Mouse (Mus musculus) thymus, adult 2 months (tissue): ENCODE results near the gene Gm13128. TPM values are rescaled to one million over a fixed set of nuclear protein-coding genes. Genes with fewer than 3 reads are reported as not detected.
"Not testable (repeated sequence)": the region's sequence is repeated elsewhere in the genome, so short reads cannot be mapped to it uniquely, and the experiment has no call there.

ENCODE experiments used
- DNase-seq: peaks from one replicate; pipeline ENCODE4 v3.0.0; 2021
- H3K27ac ChIP-seq: fragments of 200-500 bp; 2 replicates; pipeline ENCODE4 v1.5.1; 2012; ENCODE audit warnings: low read length, control low read depth; ENCODE audit not compliant: control insufficient read depth, insufficient read depth
- H3K27me3 ChIP-seq: fragments of 200-500 bp; 2 replicates; pipeline ENCODE4 v1.6.1; 2012; ENCODE audit warnings: mild to moderate bottlenecking, low read length, moderate library complexity, mixed read lengths; ENCODE audit not compliant: control insufficient read depth, insufficient read depth
- H3K36me3 ChIP-seq: fragments of 200-500 bp; 2 replicates; pipeline ENCODE4 v1.6.1; 2012; ENCODE audit warnings: mild to moderate bottlenecking, low read length, moderate library complexity; ENCODE audit not compliant: control insufficient read depth, insufficient read depth
- H3K4me1 ChIP-seq: fragments of 200-500 bp; replicated peaks from 2 replicates; pipeline ENCODE4 v1.6.1; 2012; ENCODE audit warnings: low read length; ENCODE audit not compliant: control insufficient read depth, insufficient read depth
- H3K4me3 ChIP-seq: fragments of 200-500 bp; 2 replicates; pipeline ENCODE4 v1.5.1; 2012; ENCODE audit warnings: mild to moderate bottlenecking, low read length, control low read depth, moderate library complexity; ENCODE audit not compliant: control insufficient read depth, insufficient read depth
- CTCF ChIP-seq: fragments of 200-500 bp; IDR thresholded peaks from 2 replicates; pipeline ENCODE4 v1.5.1; 2012; ENCODE audit warnings: mild to moderate bottlenecking, control low read depth, low read length, moderate library complexity, borderline replicate concordance; ENCODE audit not compliant: control insufficient read depth, poor library complexity, insufficient read depth; ENCODE audit errors: extremely low read depth
- POLR2A ChIP-seq: fragments of 200-500 bp; IDR thresholded peaks from 2 replicates; pipeline ENCODE4 v1.6.1; 2012; ENCODE audit warnings: mild to moderate bottlenecking, low read length, control low read depth, moderate library complexity; ENCODE audit not compliant: control insufficient read depth, poor library complexity, insufficient read depth; ENCODE audit errors: extremely low read depth
- WGBS: fragments of 180-500 bp; shearing (Covaris S2); methylation state at CpG from one replicate; pipeline ENCODE4 v1.1.7; 2018; 5-methylcytosine and 5-hydroxymethylcytosine counted together
- polyA plus RNA-seq: library from polyadenylated mRNA; depleted of rRNA; stranded (reverse); fragments of >200 nt; gene quantifications from 2 replicates; pipeline ENCODE4 v1.2.3, GENCODE M21; 2012; rRNA removed

Gm13128 gene
- polyA plus RNA-seq, result not detected in 2 replicates

DNA sequence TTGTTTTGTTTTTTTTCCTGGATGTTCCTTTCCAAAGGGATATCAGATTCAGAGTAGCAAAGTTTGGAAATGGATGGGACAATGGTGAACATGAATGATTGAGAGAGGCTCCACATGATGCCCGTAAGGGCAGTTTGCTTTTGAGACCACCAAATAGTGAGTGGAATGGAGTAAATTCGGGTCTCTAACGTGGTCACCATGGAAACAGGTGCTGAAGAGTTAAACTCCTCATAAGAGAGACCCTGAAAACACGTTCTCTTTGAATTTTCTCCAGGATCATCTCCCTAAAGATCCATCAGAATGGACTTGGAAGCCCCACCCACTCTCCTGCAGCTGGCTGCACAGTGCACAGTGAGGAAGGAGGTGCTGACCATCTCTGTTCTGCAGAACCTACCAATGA, at the start of gene Gm13128:
TSS of gene Gm13128 (plus strand) at position 301 of the 400 bp plus-strand sequence.
- 71% methylated on average over 4 of the region's 4 CpGs for WGBS
- H3K27me3 ChIP-seq, H3K27ac ChIP-seq, H3K4me1 ChIP-seq, DNase-seq, H3K4me3 ChIP-seq, H3K36me3 ChIP-seq: not testable (repeated sequence)

DNA sequence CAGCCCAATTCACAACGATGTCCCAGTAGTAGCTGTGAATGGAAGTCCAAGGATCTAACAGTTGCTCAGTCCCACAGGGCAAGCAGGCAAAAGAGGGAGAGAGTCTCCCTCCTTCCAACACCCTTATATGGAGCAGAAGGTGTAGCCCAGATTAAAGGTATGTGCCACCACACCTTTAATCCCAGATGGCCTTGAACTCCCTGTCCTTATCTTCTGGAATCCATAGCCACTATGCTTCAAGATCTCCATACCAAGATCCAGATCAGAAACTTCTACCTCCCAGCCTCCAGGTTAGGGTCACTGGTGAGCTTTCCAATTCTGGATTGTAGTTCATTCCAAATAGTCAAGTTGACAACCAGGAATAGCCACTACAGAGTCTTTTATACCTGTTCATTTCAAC, 49.7 kb upstream of the Gm13128 start, which contains the start of gene Pramel5:
TSS of gene Pramel5 (minus strand) at position 101 of the 400 bp plus-strand sequence.
- not testable (repeated sequence) for H3K36me3 ChIP-seq, H3K27me3 ChIP-seq, H3K27ac ChIP-seq, H3K4me1 ChIP-seq, DNase-seq, H3K4me3 ChIP-seq
- 85% methylated on average over 1 of the region's 1 CpGs for WGBS

DNA sequence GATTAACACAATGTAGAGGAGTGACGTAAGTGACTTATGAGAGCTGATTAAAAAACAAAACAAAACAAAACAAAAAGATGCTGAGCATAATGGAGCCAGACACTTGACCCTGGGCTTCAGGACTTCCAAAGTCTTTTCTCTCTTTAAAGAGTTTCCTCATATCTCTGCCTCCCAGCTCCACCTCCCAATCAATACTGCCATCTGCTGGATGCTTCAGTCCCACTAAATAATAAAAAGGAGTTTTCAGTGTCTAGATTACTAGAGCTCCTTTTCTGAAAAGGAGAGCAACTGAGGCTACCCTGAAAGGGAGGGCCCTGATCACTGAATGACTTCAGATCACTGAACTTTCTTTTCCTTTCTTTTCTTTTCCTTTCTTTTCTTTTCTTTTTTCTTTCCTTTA, 30.6 kb upstream of the Gm13128 start:
- WGBS, result 67% methylated on average over 1 of the region's 1 CpGs
- not testable (repeated sequence) for H3K36me3 ChIP-seq, H3K4me1 ChIP-seq, H3K27ac ChIP-seq, H3K27me3 ChIP-seq, H3K4me3 ChIP-seq, DNase-seq

DNA sequence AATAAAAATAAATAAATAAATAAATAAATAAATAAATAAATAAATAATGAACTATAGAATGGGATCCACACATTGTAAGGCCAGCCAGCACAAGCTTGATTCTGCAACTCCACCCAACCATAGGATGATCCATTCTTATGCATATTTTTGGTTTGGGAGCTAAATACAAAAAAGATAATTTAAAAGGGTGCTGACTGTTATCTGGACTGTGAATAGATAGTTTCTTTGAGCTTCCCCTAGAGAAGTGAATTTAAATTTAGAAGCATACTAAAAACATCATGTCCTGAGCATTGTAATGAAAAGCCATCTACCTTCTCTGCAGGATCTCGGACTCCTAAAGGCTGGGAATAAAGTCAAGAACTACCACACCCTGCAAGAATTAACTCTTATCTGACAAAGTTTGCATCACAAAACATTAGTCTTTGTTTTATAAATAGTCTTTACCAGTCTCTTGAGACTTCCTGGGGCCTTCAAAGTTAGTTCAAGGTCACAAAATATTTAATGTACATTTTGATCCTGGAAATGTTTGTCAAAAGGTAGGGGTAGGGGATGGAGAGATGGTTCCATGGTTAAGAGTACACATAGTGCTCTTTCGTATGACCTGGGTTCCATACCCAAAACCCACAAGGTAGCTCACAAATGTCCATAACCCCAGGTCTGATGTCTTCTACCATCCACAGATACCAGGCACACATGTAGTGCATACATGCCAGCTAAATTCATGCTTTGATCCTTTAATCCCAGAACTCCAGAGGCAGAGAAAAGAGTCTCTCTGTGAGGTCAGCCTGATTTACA, 17.2 kb upstream of the Gm13128 start:
- not testable (repeated sequence) for DNase-seq, H3K27me3 ChIP-seq, H3K4me3 ChIP-seq, H3K4me1 ChIP-seq, H3K27ac ChIP-seq, H3K36me3 ChIP-seq
- WGBS, result 90% methylated on average over 2 of the region's 2 CpGs

DNA sequence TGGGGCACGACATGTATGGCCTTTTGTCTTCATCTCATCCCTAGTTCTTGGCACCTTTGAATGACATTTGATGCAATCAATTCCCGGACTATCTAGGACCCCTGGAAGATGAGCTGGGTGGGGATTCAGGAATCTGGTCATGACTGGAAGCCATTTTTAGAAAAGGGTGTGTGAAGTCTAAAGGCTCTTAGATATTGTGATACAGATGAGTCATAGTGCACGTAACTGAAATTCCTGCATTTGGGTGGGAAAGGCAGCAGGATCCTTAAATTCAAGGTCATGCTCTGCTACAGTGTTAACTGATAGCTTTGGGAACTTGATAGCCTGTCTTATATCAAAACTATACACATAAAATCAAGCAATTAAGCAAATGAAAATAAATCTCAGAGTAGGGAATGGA, 5.8 kb downstream of the Gm13128 start:
- DNase-seq, H3K4me1 ChIP-seq, H3K36me3 ChIP-seq, H3K4me3 ChIP-seq, H3K27ac ChIP-seq, H3K27me3 ChIP-seq: not testable (repeated sequence)
- WGBS, result 78% methylated on average over 3 of the region's 3 CpGs

DNA sequence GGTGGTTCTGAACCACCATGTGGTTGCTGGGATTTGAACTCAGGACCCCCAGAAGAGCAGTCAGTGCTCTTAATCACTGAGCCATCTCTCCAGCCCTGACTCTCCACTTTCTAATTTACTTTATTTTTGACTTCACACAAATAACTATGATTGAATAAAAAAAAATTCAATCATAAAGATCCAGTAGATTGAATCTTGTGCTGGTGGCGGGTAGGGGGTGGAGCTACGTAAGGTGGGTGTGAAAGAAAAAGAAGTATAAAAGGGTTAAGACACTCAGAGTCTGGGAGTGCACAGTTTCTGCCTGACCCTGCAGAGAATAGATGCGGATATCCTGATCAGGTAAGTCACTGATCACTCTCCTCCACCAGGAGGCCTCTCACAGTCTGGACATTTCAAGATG, 27.6 kb downstream of the Gm13128 start, which contains the start of gene Gm13119:
TSS of gene Gm13119 (plus strand) at position 301 of the 400 bp plus-strand sequence.
- H3K4me3 ChIP-seq, H3K27me3 ChIP-seq, H3K4me1 ChIP-seq, DNase-seq, H3K36me3 ChIP-seq, H3K27ac ChIP-seq: not testable (repeated sequence)
- 93% methylated on average over 3 of the region's 3 CpGs for WGBS

DNA sequence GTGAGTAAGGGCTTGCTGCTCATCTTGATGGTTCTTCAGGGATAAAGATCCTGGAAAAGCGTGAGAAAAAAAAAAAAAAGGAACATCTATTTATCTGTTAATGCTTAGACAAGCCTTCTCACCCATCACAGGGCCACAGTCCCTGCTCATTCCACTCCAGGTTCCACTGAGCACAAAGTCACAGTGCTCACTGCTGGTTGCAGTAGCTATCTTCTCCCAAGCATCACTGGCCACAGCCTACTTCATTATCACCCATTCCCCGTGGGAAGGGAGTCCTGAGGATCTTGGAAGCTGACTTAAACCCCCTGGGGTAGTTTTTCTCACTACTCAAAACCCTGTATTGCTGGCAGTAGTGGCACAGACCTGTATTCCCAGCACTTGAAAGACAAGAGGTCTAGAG, 47.9 kb downstream of the Gm13128 start, which contains the start of gene Pramef20:
TSS of gene Pramef20 (minus strand) at position 23 of the 400 bp plus-strand sequence.
- WGBS, result 58% methylated on average over 2 of the region's 2 CpGs
- Histone ChIP-seq H3K4me1 (no peaks in the 10 kb centered on the region), H3K4me3 (no peak within 1 kb of the TSS), H3K27me3 (no peaks in the 10 kb centered on the region), H3K36me3 (no peaks in the 10 kb centered on the region), H3K27ac (no peak within 1 kb of the TSS)
- no peak for DNase-seq
- no peak for TF ChIP-seq POLR2A
- no peak for TF ChIP-seq CTCF

Other genes starting within 250 kb of the Gm13128 start
- gene Gm13102, start 223.8 kb upstream of the Gm13128 start, polyA plus RNA-seq, result not detected in 2 replicates
- gene Oog3, start 167.6 kb upstream of the Gm13128 start, polyA plus RNA-seq, result not detected in 2 replicates
- not detected in 2 replicates for gene Oog2, start 139.5 kb upstream of the Gm13128 start, polyA plus RNA-seq
- not detected in 2 replicates for gene C87977, start 116.9 kb upstream of the Gm13128 start, polyA plus RNA-seq
- gene Pramel5, start 49.8 kb upstream of the Gm13128 start, polyA plus RNA-seq, result not detected in 2 replicates
- not detected in 2 replicates for gene Gm13119, start 27.7 kb downstream of the Gm13128 start, polyA plus RNA-seq
- gene Pramef20, start 47.7 kb downstream of the Gm13128 start, polyA plus RNA-seq, result not detected in 2 replicates
- gene Pramef12, start 78.2 kb downstream of the Gm13128 start, polyA plus RNA-seq, result 0.08 and 0.55 TPM in 2 replicates
- gene 1700012P22Rik, start 108.5 kb downstream of the Gm13128 start, polyA plus RNA-seq, result 0.18 TPM in 1 of 2 replicates, not detected in the other
- gene Gm9944, start 123.1 kb downstream of the Gm13128 start, polyA plus RNA-seq, result not detected in 2 replicates
- gene Aadacl3, start 133.5 kb downstream of the Gm13128 start, polyA plus RNA-seq, result not detected in 2 replicates
- 0.09 TPM in 1 of 2 replicates, not detected in the other for gene 9430007A20Rik, start 189.6 kb downstream of the Gm13128 start, polyA plus RNA-seq
- not detected in 2 replicates for gene Gm13124, start 234.9 kb downstream of the Gm13128 start, polyA plus RNA-seq